Mouse (Mus musculus): ENCODE measurements around the gene D630045J12Rik.

- TF ChIP-seq CTCF (IDR thresholded peaks at IDR 0.05; ENCODE audit: low read depth) (no peak), EP300 (IDR thresholded peaks at IDR 0.05; ENCODE audit: low read depth) (no peak)
Observed at GRCm38 (mm10) chr6:38235991-38236658, 17.7 kb downstream of the D630045J12Rik start.
